Mouse (Mus musculus): ENCODE results near the gene Cpvl. TPM values are rescaled to one million over a fixed set of nuclear protein-coding genes. Genes with fewer than 3 reads are reported as not detected.
A peak's percentile ranks its signal among the peaks of the same experiment; 100 is the strongest.

Gene Cpvl
- polyA plus RNA-seq, 2 experiments = 0.20 to 0.21 TPM

DNA sequence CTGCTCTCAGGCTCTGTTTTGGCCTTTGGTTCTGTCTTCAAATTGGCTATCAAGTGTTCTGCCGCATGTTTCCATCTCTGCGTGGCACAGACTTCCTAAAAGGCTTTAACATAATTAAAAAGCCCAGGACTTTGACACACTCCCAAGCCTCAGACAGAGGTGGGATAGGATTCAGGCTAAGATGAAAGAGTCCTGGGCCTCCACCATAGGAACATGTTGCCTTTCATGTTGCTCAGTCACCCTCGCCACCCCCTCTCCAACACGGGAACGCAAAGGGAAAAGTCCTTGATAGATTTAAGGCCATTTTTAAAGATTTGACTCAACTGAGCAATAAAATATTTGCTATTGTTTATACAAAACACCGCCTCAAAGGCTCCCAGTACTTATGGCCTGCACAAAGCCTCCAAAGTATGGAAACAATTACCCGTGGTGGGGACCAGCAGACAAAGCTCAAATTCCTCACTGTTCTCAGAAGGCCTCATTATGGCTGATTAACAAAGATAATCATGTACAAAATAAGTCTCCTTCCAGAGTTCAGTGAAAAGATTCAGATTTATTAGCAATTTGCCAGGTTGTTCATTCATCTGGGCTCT lies 80.5 kb downstream of the Cpvl start:
- Histone ChIP-seq H3K36me3 (ENCODE audit: control insufficient read depth, insufficient read depth, low read length) (no peaks in the 10 kb centered on the region), H3K4me3 (replicated peaks; ENCODE audit: low read length) (no peak overlapping the region), H3K9ac (ENCODE audit: low read depth, low read length, severe bottlenecking) (no peak overlapping the region), H3K9me3 (ENCODE audit: control insufficient read depth, low read length) (no peaks in the 10 kb centered on the region), H3K27ac (replicated peaks; ENCODE audit: low read depth, low read length) (peak overlapping the region; percentile 34), H3K4me1 (ENCODE audit: control insufficient read depth, insufficient read depth, low read length) (peaks cover 4% of the 10 kb centered on the region; the same call in 1 of the 2 replicates), H3K27me3 (ENCODE audit: control insufficient read depth, insufficient read depth, low read length) (no peaks in the 10 kb centered on the region), H3K4me2 (replicated peaks; ENCODE audit: low read depth, low read length, severe bottlenecking) (no peak overlapping the region)
- WGBS = 23% methylated on average over 7 of the region's 7 CpGs
- DNase-seq (ENCODE audit: low spot score) (no peak), ATAC-seq (ENCODE audit: low FRiP score, low read depth) (no peak)
- no peak for TF ChIP-seq POLR2A (IDR thresholded peaks at IDR 0.05; ENCODE audit: borderline replicate concordance, extremely low read depth, insufficient read depth, insufficient read length)

DNA sequence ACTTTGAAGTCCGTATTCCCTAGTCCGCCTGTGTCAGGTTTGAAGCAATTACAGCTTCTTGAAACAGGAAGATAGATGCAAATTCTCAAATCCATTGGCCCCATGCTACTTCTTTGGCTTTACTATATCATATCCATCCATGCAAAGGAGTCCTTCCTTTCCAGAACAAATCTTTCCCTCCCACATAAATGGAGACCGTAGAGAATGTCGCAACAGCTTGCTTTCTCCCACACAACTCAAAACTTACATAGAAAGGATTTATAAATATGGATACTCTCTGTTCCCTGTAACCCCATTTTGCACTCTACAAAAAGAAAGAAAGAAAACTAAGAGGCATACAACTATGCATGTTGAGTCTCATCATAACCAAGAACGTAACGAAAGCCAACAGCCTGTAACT lies 81.3 kb downstream of the Cpvl start:
- WGBS = 87% methylated on average over 6 of the region's 6 CpGs
- H3K9ac ChIP-seq (ENCODE audit: low read depth, low read length, severe bottlenecking) = no peak overlapping the region

DNA sequence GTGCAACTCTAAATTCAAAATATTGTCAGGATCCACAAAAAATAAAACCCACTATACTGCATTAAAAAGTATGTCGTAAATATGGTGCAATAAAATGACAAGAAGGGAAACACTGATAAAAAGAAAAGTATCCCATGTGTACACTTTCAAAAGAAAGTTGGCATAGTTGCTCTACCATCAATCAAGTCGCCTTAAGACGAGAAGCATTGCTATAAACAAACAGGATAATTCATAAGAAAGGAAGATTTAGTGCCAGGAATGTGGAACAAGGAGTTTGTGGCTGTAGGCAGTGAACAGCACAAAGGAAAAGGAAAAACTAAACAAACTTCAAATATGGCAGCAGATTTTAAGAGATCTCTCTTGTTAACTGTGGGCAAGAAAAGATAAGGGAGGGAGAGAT lies 84.7 kb downstream of the Cpvl start:
- Histone ChIP-seq H3K9me3 (ENCODE audit: control insufficient read depth, low read length) (no peaks in the 10 kb centered on the region), H3K27me3 (ENCODE audit: control insufficient read depth, insufficient read depth, low read length) (no peaks in the 10 kb centered on the region), H3K27ac (replicated peaks; ENCODE audit: low read depth, low read length) (no peak overlapping the region), H3K4me1 (ENCODE audit: control insufficient read depth, insufficient read depth, low read length) (peaks cover 4% of the 10 kb centered on the region; the same call in 1 of the 2 replicates), H3K9ac (ENCODE audit: low read depth, low read length, severe bottlenecking) (no peak overlapping the region), H3K36me3 (ENCODE audit: control insufficient read depth, insufficient read depth, low read length) (no peaks in the 10 kb centered on the region), H3K4me3 (replicated peaks; ENCODE audit: low read length) (no peak overlapping the region), H3K4me2 (replicated peaks; ENCODE audit: low read depth, low read length, severe bottlenecking) (no peak overlapping the region)
- 57% methylated on average over 3 of the region's 3 CpGs for WGBS
- ATAC-seq (ENCODE audit: low FRiP score, low read depth) (no peak), DNase-seq (ENCODE audit: low spot score) (no peak)
- no peak for TF ChIP-seq POLR2A (IDR thresholded peaks at IDR 0.05; ENCODE audit: borderline replicate concordance, extremely low read depth, insufficient read depth, insufficient read length)

More for the DNA sequence above, 81.3 kb downstream of the Cpvl start:
- Histone ChIP-seq H3K36me3 (ENCODE audit: control insufficient read depth, insufficient read depth, low read length) (no peaks in the 10 kb centered on the region), H3K27ac (replicated peaks; ENCODE audit: low read depth, low read length) (no peak overlapping the region), H3K9me3 (ENCODE audit: control insufficient read depth, low read length) (no peaks in the 10 kb centered on the region), H3K4me1 (ENCODE audit: control insufficient read depth, insufficient read depth, low read length) (peaks cover 4% of the 10 kb centered on the region; the same call in 1 of the 2 replicates), H3K4me2 (replicated peaks; ENCODE audit: low read depth, low read length, severe bottlenecking) (no peak overlapping the region), H3K27me3 (ENCODE audit: control insufficient read depth, insufficient read depth, low read length) (no peaks in the 10 kb centered on the region), H3K4me3 (replicated peaks; ENCODE audit: low read length) (no peak overlapping the region)
- DNase-seq (ENCODE audit: low spot score) = no peak
- no peak for TF ChIP-seq POLR2A (IDR thresholded peaks at IDR 0.05; ENCODE audit: borderline replicate concordance, extremely low read depth, insufficient read depth, insufficient read length)
- ATAC-seq (ENCODE audit: low FRiP score, low read depth) = no peak

DNA sequence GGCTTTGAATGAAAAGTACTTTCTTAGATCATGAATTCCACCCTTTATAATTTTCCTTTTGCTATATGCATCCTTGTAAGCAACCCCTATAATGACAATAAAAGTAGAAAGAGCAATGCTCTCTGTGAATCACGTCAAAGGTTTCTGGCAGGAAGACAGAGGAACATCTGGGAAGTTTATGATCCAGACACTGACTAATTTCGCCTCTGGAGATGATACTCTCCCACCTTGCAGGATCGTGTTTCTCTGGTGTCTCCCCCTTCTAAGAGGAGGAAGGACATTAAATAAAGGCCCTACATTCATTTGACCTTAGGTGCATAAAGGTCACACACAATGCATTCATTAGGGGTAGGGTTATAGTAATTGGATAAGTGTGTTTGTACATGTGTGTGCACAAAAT lies 87.4 kb downstream of the Cpvl start:
- TF ChIP-seq POLR2A (IDR thresholded peaks at IDR 0.05; ENCODE audit: borderline replicate concordance, extremely low read depth, insufficient read depth, insufficient read length) = no peak
- no peak overlapping the region for H3K4me2 ChIP-seq (replicated peaks; ENCODE audit: low read depth, low read length, severe bottlenecking)
- no peak overlapping the region for H3K27ac ChIP-seq (replicated peaks; ENCODE audit: low read depth, low read length)
- H3K4me3 ChIP-seq (replicated peaks; ENCODE audit: low read length) = no peak overlapping the region
- no peaks in the 10 kb centered on the region for H3K36me3 ChIP-seq (ENCODE audit: control insufficient read depth, insufficient read depth, low read length)
- no peak for ATAC-seq (ENCODE audit: low FRiP score, low read depth)
- H3K9me3 ChIP-seq (ENCODE audit: control insufficient read depth, low read length) = no peaks in the 10 kb centered on the region
- DNase-seq (ENCODE audit: low spot score) = peak; percentile 56
- no peaks in the 10 kb centered on the region for H3K27me3 ChIP-seq (ENCODE audit: control insufficient read depth, insufficient read depth, low read length)
- 25% methylated on average over 3 of the region's 3 CpGs for WGBS
- H3K4me1 ChIP-seq (ENCODE audit: control insufficient read depth, insufficient read depth, low read length) = peaks cover 2% of the 10 kb centered on the region; the same call in 1 of the 2 replicates
- no peak overlapping the region for H3K9ac ChIP-seq (ENCODE audit: low read depth, low read length, severe bottlenecking)

DNA sequence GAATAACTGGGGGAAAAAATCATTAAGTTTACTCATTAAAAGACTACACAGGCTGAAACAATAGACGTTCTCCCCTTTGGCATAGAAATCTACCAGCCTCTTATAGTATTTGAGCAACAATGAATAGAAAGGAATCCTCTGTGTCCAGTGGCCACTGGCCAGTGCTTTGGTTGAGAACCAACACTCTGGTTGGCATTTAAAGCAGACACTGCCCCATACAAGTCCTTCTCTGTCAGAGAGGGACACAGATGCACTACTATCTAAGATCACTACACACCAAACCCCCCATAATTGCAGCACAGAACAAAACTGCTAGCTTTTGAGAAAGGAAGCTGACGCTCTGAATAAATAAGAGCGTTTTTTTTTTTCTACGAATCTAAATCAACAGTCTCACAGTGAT lies 93.5 kb downstream of the Cpvl start:
- H3K4me2 ChIP-seq (replicated peaks; ENCODE audit: low read depth, low read length, severe bottlenecking) = no peak overlapping the region
- H3K4me1 ChIP-seq (ENCODE audit: control insufficient read depth, insufficient read depth, low read length) = peaks cover 29% of the 10 kb centered on the region
- H3K9ac ChIP-seq (ENCODE audit: low read depth, low read length, severe bottlenecking) = no peak overlapping the region
- H3K27ac ChIP-seq (replicated peaks; ENCODE audit: low read depth, low read length) = no peak overlapping the region
- DNase-seq (ENCODE audit: low spot score) (no peak), ATAC-seq (ENCODE audit: low FRiP score, low read depth) (no peak)
- no peaks in the 10 kb centered on the region for H3K27me3 ChIP-seq (ENCODE audit: control insufficient read depth, insufficient read depth, low read length)
- WGBS = 77% methylated on average over 4 of the region's 4 CpGs
- no peaks in the 10 kb centered on the region for H3K36me3 ChIP-seq (ENCODE audit: control insufficient read depth, insufficient read depth, low read length)
- no peaks in the 10 kb centered on the region for H3K9me3 ChIP-seq (ENCODE audit: control insufficient read depth, low read length)
- H3K4me3 ChIP-seq (replicated peaks; ENCODE audit: low read length) = no peak overlapping the region
- no peak for TF ChIP-seq POLR2A (IDR thresholded peaks at IDR 0.05; ENCODE audit: borderline replicate concordance, extremely low read depth, insufficient read depth, insufficient read length)
